Mouse (Mus musculus) urinary bladder, adult 2 months (tissue): ENCODE data around the gene Zscan21. TPM values are rescaled to one million over a fixed set of nuclear protein-coding genes. Genes with fewer than 3 reads are reported as not detected.
A peak's percentile ranks its signal among the peaks of the same experiment; 100 is the strongest.
"Not testable (repeated sequence)": the region's sequence is repeated elsewhere in the genome, so short reads cannot be mapped to it uniquely, and the experiment has no call there.

Source experiments
- DNase-seq: peaks from one replicate; pipeline ENCODE4 v3.0.0; 2022; ENCODE audit warnings: low spot score
- polyA plus RNA-seq: library from polyadenylated mRNA; depleted of rRNA; stranded (reverse); fragments of >200 nt; gene quantifications from 2 replicates; pipeline ENCODE4 v1.2.3, GENCODE M21; 2012; rRNA removed

The Zscan21 gene
- 21.6 and 24.9 TPM in 2 replicates for polyA plus RNA-seq

- DNase-seq, result peak; percentile 82
These were observed at the start of gene Zscan21 for GRCm38 (mm10) chr5:138116255-138117198. Gene Zscan21, plus strand, starts transcription at chr5:138116903.

GRCm38 (mm10) chr5:138073803-138074202, 42.9 kb upstream of the Zscan21 start:
- DNase-seq, result no peak

- no peak for DNase-seq
These were observed 41.0 kb upstream of the Zscan21 start for GRCm38 (mm10) chr5:138075684-138076083.

GRCm38 (mm10) chr5:138076148-138076547, 40.6 kb upstream of the Zscan21 start:
- no peak for DNase-seq

GRCm38 (mm10) chr5:138080456-138080855, 36.2 kb upstream of the Zscan21 start:
- DNase-seq, result no peak

GRCm38 (mm10) chr5:138081446-138081845, 35.3 kb upstream of the Zscan21 start:
- DNase-seq, result no peak

GRCm38 (mm10) chr5:138083318-138083900, 33.3 kb upstream of the Zscan21 start:
- no peak for DNase-seq

GRCm38 (mm10) chr5:138083936-138084335, 32.8 kb upstream of the Zscan21 start:
- no peak for DNase-seq

- DNase-seq, result no peak
These were observed 32.2 kb upstream of the Zscan21 start for GRCm38 (mm10) chr5:138084507-138084906.

- peak; percentile 53 for DNase-seq
These were observed 31.7 kb upstream of the Zscan21 start, which contains the start of gene Zkscan1 for GRCm38 (mm10) chr5:138084996-138085395. Gene Zkscan1, plus strand, starts transcription at chr5:138085084.

GRCm38 (mm10) chr5:138085421-138085911, 31.2 kb upstream of the Zscan21 start:
- no peak for DNase-seq

GRCm38 (mm10) chr5:138086842-138087241, 29.9 kb upstream of the Zscan21 start:
- no peak for DNase-seq

- DNase-seq, result no peak
These were observed 28.3 kb upstream of the Zscan21 start for GRCm38 (mm10) chr5:138088366-138088765.

- no peak for DNase-seq
These were observed 27.6 kb upstream of the Zscan21 start for GRCm38 (mm10) chr5:138089108-138089551.

GRCm38 (mm10) chr5:138090271-138090670, 26.4 kb upstream of the Zscan21 start:
- no peak for DNase-seq

- DNase-seq, result no peak
These were observed 26.0 kb upstream of the Zscan21 start for GRCm38 (mm10) chr5:138090737-138091136.

GRCm38 (mm10) chr5:138092771-138093170, 23.9 kb upstream of the Zscan21 start:
- no peak for DNase-seq

- no peak for DNase-seq
These were observed 22.2 kb upstream of the Zscan21 start for GRCm38 (mm10) chr5:138094474-138094873.

GRCm38 (mm10) chr5:138104976-138105375, 11.7 kb upstream of the Zscan21 start:
- no peak for DNase-seq

GRCm38 (mm10) chr5:138107130-138107529, 9.6 kb upstream of the Zscan21 start:
- no peak for DNase-seq

GRCm38 (mm10) chr5:138109847-138110396, 6.8 kb upstream of the Zscan21 start:
- not testable (repeated sequence) for DNase-seq
